Mouse (Mus musculus) forelimb bud, embryonic 11.5 days (tissue): ENCODE results near the gene Cblb.

Experiments used
- DNase-seq: peaks from one replicate; pipeline ENCODE4 v3.0.0-alpha.2; 2012; ENCODE audit warnings: low read depth, low spot score

Cblb gene

DNA sequence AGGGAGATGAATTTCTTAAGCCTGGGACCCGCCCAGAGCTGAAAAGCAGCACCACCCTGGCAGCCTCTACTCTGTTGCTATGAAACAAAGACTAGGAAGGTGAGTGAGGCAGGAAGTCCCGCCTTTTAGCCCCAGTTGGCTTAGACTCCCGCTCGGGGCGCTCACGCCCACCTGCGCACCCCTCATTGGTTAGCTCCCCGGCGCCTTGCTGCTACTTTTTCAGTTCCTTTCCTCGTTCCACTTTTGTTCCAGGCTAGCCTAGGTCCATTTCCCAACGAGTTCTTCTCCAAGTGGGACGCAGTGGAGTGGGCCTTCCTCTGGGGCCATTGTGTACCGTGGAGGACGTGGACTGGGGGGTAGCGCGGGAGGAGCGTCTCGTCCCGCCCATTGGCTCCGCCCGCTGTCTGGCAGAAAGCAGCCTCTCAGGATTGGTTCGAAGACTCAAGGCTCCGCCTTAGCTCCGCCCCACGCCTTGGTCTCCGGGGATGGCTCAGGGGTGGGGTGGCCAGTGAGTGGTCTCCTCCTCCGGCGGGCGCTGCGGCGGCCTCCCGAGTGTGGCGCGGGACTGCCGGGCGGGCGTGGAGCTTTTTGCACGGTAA, at the start of gene Cblb:
Gene Cblb, plus strand, starts transcription at position 135 of the 599 bp plus-strand sequence.
- peak; percentile 96 for DNase-seq

- no peak for DNase-seq
Observed at GRCm38 (mm10) chr16:51985436-51985835, 45.6 kb upstream of the Cblb start.

- DNase-seq = no peak
Observed at GRCm38 (mm10) chr16:51986207-51986606, 44.8 kb upstream of the Cblb start.

GRCm38 (mm10) chr16:51987085-51987620, 43.9 kb upstream of the Cblb start:
- no peak for DNase-seq

DNA sequence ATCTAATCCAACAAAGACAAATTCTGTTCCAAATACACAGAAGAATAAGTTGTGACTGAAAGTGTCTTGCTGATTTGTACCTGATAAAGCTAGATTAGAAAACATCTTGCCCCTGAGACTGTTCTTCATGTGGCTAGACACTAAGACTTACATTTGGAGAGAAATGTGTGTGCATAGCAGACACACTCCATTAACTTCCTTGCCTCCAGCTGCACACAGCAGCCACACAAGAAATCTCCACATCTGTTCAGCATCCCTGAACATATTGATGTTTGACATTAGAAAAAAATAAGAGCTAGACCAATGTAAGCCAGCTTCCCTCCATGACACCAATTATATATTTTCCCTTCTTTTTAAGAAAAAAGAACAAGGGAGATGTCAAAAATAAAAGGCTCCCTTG, 43.0 kb upstream of the Cblb start:
- DNase-seq = peak; percentile 30

DNA sequence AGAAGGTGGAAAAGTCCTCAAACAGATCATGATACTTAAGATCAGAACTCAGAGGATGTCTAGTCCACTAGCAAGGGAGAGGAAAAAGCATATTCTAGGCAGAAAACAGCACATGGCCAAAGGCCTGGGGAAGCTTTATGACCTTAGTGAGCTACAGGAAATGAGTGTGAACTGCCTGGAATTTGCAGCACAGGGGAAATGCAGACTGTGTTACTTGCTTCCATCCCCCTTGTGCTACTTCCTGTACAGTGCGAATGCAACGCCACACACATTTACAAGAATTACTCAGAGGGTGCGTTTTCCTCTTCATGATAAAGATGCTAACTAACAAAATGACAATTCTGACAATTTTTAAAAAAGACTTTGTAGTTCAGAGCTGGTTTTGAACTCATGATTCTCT, 41.8 kb upstream of the Cblb start:
- DNase-seq = peak; percentile 54

- no peak for DNase-seq
Observed at GRCm38 (mm10) chr16:52000043-52000442, 31.0 kb upstream of the Cblb start.

GRCm38 (mm10) chr16:52000801-52001200, 30.2 kb upstream of the Cblb start:
- no peak for DNase-seq

DNA sequence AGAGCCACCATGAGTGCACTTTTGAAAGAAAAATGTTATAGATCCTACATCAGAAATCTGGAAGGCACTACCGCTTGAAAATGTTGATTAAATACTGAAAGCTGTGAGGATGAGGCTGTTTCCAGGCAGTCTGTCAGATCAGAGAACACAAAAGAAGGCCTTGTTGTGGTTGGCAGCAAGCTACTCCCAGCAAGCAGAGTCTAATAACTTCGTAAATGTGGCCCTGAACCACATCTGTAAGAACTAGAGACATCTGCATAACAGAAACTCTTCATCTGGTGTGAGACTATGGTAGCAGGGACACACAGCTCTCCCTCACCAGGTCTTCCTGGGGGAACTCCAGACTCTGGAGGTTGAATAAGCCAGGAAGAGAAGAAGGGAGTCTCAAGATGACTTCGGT, 24.0 kb upstream of the Cblb start:
- DNase-seq = no peak

- DNase-seq = no peak
Observed at GRCm38 (mm10) chr16:52008471-52008870, 22.6 kb upstream of the Cblb start.

GRCm38 (mm10) chr16:52009421-52009820, 21.6 kb upstream of the Cblb start:
- DNase-seq = no peak

DNA sequence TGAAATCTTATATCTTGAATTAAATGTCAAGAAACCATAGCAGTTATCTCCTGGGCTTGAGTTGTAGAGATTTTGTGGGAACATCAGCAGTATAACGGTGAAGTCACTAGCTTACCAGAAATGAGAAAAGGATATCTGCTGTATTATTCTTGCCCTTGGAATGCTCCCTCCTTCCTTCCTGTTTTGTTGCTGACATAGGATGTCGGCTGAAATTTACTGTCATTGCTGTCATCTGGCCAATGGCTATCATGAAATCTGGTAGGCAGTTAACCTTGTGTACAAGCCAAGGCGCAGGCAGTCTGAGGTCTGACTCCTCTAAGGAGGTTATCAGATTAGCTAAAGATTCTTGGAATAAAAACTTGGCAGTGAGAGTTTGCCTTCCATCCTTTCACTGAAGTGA, 18.0 kb upstream of the Cblb start:
- DNase-seq = no peak

DNA sequence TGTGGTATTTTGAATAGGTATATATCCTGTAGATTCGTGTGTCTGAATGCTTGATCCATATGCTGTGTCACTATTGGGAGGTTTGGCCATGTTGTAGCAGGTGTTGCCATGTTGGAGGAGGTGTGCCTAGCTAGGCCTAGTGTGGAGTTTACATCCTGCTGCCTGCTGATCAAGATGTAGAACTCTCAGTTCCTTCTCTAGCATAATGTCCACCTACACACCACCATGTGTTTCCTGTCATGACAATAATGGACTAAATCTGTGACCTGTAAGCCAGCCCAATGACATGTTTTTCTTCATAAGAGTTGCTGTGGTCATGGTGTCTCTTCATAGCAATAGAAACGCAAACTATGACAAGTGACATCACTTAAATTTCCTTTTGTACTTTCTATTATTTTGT, 17.2 kb upstream of the Cblb start:
- DNase-seq = no peak

GRCm38 (mm10) chr16:52023417-52023816, 7.6 kb upstream of the Cblb start:
- no peak for DNase-seq

DNA sequence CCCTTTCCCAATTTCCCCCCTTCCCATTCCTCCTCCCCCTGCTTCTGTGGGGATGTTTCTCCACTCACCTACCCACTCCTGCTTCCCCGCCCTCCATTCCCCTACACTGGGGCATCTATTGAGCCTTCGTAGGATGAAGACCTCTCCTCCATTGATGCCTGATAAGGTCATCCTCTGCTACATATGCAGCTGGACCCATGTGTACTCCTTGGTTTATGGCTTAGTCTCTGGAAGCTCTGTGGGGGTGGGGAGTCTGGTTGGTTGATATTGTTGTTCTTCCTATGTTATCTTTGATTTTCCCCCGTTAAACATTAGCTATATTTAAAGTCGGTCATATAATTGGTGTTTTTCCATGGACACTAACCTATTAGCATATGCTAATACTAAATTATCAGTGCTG, 3.7 kb upstream of the Cblb start:
- no peak for DNase-seq

GRCm38 (mm10) chr16:52029001-52029400, 2.0 kb upstream of the Cblb start:
- no peak for DNase-seq

GRCm38 (mm10) chr16:52031712-52032251, 757 bp downstream of the Cblb start:
- DNase-seq = peak; percentile 65

GRCm38 (mm10) chr16:52032376-52033330, 1.6 kb downstream of the Cblb start:
- DNase-seq = no peak

DNA sequence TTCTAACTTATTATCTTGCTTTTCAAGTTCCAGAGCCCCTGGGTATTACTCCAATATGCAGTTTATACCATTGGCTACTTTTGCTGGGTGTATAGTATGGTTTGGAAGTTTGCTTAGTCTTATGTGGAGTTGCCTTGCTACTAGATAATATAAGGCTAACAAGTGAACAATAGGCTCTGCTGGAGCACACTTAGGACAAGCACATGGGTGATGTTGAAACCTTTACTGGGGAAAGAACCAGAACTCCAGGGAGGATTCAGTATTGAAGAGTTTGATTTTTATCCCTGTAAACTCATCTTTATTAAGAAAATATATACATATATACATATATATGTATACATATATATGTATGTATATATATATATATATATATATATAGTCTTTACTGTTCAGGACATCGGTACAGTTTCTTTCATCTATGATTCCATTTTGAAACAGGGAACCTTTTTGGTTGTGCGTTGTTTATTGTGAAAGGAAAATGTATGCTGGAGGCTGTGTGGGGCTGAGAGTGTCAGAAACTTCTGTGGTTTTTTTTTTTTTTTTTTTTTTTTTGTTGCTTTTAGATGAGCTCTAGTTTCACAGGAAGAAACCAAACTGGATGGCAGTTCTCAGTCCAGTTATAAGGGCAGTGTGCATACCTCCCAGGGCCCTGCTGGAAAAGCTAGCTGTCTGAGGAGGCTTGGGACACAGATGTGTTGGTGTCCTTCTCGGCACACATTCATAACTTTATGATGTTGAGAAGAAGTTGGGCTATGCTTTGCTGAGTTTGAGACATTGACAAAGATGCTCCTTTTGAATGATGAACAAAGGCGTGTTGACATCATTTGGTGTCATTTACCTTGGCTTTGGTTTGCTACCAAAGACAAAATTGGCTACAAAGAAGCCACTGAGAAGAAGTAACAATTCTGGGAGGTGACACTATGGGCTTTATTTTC, 2.6 kb downstream of the Cblb start:
- no peak for DNase-seq

GRCm38 (mm10) chr16:52034356-52034755, 3.3 kb downstream of the Cblb start:
- DNase-seq = no peak

- DNase-seq = no peak
Observed at GRCm38 (mm10) chr16:52036295-52036694, 5.3 kb downstream of the Cblb start.
